Mouse (Mus musculus): ENCODE measurements around the gene Trpm8. TPM values are rescaled to one million over a fixed set of nuclear protein-coding genes. Genes with fewer than 3 reads are reported as not detected.

The Trpm8 gene
- total RNA-seq (2021): not detected
- long read RNA-seq, experiment 1: 0 reads
- long read RNA-seq, experiment 2: 0 reads

DNA sequence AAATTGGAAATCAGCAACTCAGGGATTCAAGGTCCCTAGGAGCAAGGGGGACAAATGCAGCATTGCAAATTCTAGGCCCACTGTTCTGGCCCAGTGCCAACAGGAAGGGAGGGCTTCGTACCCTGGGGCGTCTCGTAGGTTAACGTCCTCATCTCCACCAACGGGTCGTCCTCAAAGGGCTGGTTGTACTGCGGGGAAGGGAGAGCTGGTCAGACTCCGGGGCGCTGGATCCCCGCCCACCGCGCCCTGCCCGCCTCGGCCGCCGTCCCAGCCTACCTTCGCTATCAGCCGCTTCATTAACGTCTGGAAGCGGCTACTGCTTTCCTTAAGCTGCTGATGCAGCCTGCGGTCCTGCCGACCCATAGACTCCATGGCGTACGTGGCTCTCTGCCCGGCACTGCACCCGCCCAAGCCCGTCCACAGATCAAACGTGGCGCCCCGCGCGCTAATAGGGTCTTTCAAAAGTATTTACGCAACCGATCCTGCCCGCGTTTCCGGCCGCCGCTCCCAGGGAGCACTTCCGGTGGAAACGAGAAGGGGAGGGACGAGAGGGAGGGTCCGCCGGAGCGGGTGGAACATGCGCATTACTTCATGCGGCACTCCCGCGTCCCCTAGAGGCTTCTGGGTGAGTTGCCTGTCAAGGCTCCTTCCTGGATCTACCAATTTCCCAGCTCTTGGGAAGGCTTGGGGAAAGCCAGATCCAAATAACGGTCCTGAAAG, at the start of gene Trpm8, which contains the start of gene Hjurp:
Gene Trpm8 (plus strand): TSS at position 564 of the 720 bp plus-strand sequence.
Gene Hjurp (minus strand): TSS at position 536 of the 720 bp plus-strand sequence.
- intact Hi-C loops (cut with DNase I; ENCODE audit: low total_unique reads): no loop called here
- peak; percentile 100 for DNase-seq

DNA sequence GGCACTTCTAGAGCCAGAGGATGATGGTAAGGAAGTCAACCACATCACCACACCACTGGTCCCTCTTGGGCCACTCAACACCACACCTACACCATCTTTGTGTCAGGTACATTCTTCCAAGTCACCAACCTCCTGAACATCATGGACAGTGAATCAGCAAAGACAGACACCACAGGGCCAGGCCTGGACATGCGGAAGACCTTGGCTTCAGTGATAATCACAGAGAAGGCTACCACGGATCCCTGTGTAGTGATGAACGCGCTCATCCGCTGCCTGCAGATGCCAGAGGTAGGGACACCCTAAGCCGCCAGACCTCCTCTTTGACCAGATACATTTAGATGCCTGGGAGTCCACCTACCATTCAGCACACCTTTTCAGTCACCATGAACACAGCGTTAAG, 49.3 kb upstream of the Trpm8 start:
- no peak for DNase-seq
- intact Hi-C loops (cut with DNase I; ENCODE audit: low total_unique reads): no loop called here

DNA sequence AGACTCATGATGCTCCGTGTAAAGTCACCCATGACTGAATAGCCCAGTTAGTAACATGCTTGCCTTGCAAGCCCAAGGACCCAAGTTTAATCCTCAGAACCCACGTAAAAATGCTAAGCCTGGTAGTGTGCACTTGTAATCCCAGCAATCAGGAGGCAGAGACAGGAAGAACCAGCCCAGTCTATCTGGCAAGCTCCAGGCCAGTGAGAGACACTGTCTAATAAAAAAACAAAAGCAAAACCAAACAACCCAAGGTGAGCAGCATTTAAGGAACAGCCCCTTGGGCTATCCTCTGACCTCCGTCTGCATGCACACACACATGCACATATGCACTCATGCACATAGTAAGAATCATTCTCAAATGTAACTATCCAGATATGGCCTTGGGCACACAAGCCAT, 47.9 kb upstream of the Trpm8 start:
- DNase-seq: no peak
- intact Hi-C loops (cut with DNase I; ENCODE audit: low total_unique reads): no loop called here

DNA sequence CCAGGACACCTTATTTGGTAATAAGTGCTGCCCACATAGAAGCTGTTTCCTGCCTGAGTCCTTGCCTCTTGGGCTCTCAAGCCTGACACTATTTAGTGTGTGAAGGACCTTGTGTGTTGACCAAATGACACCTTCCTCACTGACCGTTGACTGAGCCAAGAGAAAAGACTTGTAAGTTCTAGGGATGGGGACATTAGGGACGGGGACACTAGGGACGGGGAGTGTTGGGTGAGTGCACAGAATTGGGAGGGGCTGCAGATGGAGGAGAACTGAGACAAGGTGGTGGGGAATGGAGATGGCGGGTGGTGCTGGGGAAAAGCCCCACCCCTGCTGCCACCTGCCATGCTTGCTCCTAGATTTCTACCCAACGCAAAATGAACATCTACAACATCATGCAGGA, 47.5 kb upstream of the Trpm8 start:
- intact Hi-C loops (cut with DNase I; ENCODE audit: low total_unique reads): no loop called here
- no peak for DNase-seq

DNA sequence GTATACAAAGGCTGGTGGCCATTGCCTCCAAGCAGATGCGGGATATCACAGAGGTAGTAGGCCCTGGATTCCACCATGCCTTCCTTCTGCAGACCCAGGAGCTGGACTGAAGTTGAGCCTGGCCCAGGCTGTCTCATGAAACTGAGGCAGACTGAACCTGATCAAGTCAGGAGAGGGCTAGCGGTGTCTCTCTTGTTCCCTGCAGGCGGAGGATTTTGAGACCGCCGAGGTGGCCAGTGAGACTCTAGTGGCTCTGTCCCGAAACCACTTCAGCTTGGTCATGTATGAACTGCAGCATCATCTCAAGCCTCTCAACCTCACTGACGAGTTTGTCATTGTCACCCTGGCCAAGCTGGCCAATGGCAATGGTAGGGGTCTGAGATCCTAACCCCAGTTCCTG, 47.0 kb upstream of the Trpm8 start:
- DNase-seq: no peak
- intact Hi-C loops (cut with DNase I; ENCODE audit: low total_unique reads): no loop called here

DNA sequence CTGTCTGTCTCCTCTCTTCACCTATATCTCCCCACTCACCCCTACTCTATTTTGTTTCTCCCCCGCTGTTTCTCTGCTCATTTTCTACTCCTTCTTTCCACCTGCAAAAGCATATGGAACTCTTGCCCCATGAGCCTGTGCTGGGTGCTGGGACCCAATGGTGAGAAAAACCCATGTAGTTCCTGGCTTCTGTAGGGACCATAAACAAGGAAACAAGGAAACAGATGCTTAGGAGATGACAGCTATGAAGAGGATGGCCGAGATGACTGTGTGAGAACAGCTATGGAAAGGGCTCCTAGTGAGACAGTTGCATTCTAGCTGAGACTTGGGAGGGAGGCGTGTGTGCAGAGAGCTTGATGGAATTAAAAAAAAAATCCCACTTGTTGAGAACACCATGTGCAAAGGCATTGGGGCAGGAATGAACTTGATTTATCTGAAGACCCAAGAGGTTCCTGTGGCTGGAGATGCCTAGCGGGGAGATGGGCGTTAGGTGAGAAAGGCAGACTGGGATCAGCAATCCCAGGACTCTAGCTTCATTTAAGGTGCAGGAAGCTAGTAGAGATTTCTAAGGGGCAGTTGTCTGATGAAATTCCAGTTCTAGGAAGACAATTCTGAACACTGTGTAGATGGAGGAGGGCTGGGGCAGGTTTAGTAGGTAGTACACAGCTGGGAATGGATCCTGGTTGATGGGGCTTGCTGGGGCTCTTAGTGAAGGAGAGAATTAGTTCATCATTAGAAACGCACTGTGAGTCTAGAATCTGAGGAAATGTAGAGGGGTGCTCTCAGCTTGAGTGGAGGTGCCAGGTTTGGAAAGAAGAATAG, 46.3 kb upstream of the Trpm8 start:
- peak; percentile 4 for DNase-seq

DNA sequence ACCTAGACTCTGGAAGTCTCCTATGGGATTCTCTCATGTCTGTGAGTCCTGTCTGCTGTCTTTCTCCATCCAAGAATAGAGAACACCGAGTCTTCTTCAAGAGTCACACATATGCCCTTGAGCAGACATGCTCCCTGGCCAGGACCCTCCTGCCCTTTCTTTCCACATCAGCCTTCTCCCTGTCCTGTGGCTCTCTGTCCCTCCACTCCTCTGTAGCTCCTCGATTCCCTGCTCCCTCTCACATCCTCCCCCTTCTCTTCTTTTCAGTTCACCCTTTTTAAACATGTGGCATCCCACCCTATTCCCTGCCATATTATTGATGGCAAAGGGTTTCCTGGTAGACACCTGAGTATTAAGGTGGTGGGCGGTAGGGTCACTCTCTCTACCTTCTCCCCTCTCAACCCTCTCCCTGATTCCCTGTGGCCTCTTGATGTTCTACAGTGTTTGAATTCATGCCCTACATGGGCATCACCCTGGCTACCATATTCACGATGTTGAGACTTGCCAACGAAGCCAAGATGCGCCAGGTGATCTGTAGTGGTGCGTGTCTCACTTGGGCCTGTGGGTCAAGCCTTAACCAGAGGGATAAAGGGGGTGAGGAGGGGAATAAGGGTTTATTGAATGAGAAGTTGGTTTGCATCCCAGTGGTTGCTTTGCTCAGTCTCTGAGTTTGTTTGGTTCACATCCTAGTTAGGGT, 45.5 kb upstream of the Trpm8 start:
- intact Hi-C loops (cut with DNase I; ENCODE audit: low total_unique reads): no loop called here
- DNase-seq: peak; percentile 7

More for the DNA sequence above, 46.3 kb upstream of the Trpm8 start:
- intact Hi-C loops (cut with DNase I; ENCODE audit: low total_unique reads): no loop called here

DNA sequence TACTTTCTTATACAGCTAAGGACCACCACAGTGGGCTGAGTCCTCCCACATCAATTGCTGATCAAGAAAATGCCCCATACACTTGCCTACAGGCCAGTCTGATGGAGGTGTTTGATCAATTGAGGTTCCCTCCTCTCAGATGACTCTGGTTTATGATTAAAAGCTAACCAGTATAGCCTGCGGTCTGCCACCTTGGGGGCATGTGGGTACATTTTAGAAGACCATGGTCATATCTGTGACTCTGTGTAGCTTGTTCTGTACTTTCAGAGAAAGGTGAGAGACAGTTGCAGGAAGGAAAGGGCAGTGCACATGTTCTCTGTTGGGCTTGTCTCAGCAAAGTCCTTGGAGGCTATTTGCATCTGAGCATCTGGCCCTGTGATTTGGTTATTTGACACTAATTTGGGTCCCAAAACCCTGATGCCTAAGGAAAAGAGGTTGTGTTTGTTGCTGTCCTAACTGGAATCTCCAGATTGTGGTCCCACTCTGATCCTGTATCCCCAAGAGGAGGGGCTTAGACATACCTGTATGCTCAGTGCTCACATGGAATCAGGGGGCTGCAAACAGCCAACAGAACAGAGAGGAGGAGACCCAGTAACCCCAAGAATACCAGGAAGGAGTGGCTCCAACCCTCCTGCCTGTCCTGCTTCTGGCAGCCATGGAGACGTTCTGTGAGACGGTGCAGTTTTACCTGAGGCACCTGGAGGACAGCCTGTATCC, 44.6 kb upstream of the Trpm8 start:
- intact Hi-C loops (cut with DNase I; ENCODE audit: low total_unique reads): no loop called here
- DNase-seq: peak; percentile 1

DNA sequence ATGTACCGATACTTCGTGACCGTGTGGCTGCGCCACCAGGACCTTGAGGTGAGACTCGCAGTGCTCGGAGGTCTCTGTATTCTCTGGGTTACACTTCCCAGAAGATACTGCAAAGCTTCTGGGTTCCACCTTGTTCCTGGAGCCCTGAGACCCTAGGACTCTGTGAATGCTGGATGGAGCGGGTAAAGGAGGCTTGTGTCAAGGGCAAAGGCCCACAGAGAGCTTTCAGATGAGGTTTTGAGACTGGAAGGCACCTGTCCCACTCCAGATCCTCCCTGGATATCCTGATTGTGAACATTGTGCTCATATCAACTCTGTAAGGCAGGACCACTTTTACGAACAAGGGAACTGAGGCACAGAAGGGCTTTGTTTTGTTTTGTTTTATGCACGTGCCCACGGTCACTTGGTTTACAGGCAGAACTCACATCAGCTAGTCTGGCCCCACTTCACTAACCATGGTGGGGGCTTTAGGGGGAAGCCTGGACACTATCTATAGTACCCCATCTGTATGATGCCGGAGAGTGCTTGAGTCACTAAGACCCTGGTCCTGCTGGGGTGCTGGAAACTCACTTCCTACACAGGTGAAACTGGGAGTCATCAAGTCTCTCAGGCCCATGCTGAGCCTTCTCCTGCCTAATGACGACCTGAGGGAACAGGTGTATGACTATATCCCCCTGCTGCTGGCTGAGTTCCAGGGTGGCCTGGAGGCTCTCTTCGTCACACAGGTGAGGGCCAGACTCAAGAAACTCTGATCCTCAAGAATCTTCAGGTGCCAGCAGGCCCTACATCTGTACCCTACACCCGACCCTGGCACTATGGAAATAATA, 43.8 kb upstream of the Trpm8 start:
- DNase-seq: peak; percentile 44
- intact Hi-C loops (cut with DNase I; ENCODE audit: low total_unique reads): no loop called here

DNA sequence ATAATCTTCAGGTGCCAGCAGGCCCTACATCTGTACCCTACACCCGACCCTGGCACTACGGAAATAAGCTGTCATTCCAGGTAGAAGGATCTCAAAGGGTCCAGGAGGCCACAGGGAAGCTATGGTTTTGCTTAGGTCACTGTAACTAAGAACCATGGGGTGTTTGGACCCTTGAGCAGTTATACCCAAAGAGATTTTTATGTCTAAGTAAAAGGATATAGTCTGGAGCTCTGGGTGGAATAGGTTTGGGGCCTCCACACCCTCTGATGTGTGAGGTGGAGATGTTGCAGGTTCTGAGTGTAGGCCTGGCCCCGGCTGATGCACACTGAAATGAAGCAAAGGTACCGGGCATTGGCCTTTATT, 43.2 kb upstream of the Trpm8 start:
- peak; percentile 7 for DNase-seq
- intact Hi-C loops (cut with DNase I; ENCODE audit: low total_unique reads): no loop called here

DNA sequence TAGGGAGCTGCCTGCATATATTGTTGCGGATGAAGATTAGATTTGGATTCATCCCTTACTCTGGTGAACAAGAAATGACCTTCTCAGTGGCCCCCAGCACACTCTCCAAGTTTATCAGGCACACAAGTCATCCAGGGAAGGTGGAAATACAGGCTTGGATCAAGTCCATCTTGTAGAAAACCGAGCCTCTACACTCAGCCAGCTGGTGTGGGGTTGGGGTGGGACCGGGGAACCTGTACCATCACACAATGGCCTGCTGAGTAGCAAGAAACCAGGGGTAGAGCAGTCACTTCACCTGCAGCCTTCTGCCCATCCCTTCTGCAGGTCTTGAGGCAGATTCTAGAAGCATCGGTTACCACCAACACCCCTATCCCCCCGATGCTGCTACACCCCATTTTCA, 42.8 kb upstream of the Trpm8 start:
- DNase-seq: peak; percentile 22
- intact Hi-C loops (cut with DNase I; ENCODE audit: low total_unique reads): no loop called here

DNA sequence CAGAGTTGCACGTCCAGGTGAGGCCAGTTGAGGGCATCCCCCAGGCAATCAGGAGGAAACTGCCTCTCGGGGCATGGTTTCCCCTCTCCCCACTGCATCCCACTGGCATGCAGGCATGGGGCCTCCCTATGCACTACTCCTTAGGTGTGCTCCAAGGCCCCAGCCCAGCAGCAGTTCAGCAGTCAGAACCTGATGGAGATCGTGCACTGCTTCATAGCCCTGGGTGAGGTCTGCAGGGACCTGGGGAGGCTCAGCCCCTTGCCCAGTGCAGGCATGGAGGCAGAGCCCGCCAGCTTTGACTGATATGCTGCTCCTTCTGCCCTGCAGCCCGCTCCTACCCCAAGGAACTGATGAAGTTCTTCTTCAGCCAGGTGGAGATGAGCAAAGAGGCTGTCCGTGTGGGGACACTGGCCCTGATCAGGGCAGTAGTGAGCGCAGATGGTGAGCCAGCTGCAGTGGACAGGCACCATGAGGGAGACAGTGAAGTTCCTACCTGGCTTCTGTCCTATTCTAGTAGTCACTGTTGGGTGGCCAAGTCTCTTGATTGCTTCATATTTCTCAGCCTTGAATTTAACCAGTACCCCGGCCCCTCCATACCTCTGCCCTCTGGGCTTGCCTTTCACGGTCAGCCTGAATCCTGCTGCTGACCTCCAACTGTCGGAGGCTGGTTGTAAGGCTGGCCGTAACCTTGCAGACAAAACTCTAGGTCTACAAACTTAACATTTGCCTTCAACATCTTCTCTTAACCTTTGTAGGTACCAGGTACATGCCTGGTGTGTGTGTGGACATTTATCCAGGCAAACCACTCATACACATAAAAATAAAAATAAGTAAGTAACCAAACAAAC, 42.2 kb upstream of the Trpm8 start:
- intact Hi-C loops (cut with DNase I; ENCODE audit: low total_unique reads): no loop called here
- DNase-seq: no peak

DNA sequence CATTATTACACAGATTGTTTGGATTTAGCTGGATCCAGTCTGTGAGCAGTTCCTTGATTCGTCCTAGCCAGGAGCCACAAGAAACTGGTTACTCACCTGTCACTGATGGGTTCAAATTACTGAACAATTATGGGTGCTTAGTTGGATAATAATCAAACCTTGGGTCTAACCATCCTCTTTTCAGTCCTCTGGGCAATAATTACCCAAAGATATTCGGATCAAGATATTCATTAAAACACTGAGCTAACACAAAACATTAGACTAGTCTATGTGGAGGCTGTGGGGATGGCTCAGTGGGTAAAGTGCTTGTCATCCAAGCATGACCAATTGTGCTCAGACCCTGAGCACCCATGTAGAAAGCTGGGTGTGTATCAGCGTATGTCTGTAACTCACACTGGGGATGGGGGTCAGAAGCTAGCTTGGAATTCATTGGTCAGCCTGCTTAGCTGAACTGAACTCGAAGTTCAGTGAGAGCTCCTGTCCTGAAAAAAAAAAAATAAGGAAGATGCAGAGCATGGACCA, 41.5 kb upstream of the Trpm8 start:
- DNase-seq: no peak
- intact Hi-C loops (cut with DNase I; ENCODE audit: low total_unique reads): no loop called here

DNA sequence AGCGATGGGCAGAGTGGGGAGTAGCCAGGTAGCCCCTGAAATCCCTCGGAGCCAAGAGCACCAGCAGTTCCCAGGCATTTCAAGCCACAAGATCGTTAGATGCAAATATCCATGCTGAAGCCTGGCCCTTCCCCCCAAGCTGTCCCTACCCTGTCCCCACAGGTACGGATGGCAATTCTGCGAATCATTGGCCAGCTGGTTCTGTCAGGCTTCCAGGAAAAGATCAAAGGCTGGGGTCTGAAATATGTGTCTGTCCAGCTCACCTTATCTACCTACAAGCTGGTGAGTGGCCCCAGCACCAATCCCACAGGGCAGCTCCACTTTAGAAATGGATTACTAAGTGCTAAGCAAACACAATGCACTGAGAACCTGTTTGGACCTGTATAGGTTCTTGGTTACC, 40.1 kb upstream of the Trpm8 start:
- no peak for DNase-seq
- intact Hi-C loops (cut with DNase I; ENCODE audit: low total_unique reads): no loop called here

DNA sequence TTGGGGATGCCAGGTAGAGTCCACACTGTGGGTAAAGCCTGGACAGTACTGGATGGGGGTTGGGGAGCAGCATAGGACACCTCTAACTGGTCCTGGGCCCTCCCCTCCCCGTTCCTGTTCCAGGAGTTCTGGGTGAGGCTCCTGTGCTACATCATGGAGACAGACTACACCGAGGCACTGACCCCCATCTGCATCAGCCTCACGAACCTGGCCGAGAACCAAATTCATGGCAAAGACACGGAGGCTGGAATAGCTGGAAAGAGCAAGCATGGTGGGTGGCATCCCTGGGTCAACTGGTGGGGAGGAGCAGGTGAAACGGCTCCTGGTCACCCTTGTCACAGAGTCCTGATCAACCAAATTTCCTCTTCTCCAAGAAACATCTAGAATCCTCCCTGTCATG, 38.7 kb upstream of the Trpm8 start:
- intact Hi-C loops (cut with DNase I; ENCODE audit: low total_unique reads): no loop called here
- DNase-seq: no peak

DNA sequence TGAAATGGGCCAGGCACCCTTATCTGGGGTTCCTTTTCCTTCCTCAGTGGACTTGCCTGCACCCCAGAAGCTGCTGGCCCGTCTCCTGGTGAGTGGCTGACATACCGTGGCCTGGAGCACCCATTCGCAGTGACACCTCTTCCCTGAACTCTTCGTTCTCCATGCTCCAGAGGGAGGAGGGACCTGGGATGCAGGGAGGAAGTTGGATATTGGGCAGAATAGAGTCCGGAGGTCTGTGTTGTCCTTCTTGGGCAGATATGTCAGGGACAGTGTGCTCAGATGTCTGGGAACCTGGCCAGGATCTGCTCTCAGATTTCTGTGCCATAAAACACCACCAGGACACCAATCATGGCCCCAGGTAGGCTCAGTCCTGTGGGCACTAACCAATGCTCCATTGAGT, 37.4 kb upstream of the Trpm8 start:
- DNase-seq: peak; percentile 8
- intact Hi-C loops (cut with DNase I; ENCODE audit: low total_unique reads): no loop called here

DNA sequence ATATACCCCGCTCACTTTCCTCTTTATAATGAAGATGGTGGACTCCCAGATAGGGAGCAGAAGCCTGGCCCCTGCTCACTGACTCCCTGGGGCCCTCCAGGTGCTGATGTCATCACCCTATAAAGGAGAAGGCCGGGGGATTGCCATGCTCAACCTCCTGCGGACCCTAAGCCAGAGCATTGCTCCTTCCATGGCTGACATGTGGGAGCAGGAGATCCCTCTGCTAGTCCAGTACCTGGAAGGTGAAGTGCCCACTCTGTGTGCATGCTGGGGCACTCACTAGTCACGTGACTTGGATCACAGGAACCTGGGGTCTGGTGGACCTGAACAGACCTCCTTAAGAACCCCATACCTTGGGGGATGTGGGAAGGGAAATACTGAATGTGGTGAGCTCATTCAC, 36.9 kb upstream of the Trpm8 start:
- DNase-seq: no peak
- intact Hi-C loops (cut with DNase I; ENCODE audit: low total_unique reads): no loop called here

DNA sequence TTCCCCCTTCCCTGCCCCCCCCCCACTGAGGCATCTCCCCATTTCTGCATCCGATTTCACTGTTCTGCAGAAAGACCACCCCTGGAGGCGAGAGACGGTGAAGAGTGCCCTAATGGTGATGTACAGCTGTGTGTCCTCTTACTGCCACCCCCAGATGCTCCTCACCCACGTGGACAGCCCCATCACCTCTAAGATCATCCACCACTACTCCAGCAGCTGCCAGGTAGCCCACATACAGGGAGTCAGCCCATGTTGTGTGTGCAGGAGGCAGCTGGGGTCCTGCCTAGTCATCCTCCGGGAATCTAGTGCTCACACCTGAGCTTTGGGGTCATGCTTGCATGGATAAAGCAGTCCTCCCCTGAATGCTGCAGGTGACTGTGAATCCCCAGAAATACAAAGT, 33.6 kb upstream of the Trpm8 start:
- DNase-seq: no peak
- intact Hi-C loops (cut with DNase I; ENCODE audit: low total_unique reads): no loop called here
